Mouse (Mus musculus): ENCODE results near the gene Eif3d. TPM values are rescaled to one million over a fixed set of nuclear protein-coding genes. Genes with fewer than 3 reads are reported as not detected.

Gene Eif3d
- total RNA-seq, 2 experiments from 2014 or later = 101 to 102 TPM

GRCm38 (mm10) chr15:77949061-77949460, 21.6 kb downstream of the Eif3d start:
- no peak overlapping the region for H3K27ac ChIP-seq
- intact Hi-C loops (cut with DNase I) = no loop called here
- DNase-seq (ENCODE audit: extremely low spot score in 1 of 2, low spot score in 2 of 2) = no peak
- no peak overlapping the region for H3K4me3 ChIP-seq
- TF ChIP-seq CTCF (IDR thresholded peaks at IDR 0.05) = no peak

- no peak for TF ChIP-seq CTCF (IDR thresholded peaks at IDR 0.05)
- no peak for DNase-seq (ENCODE audit: extremely low spot score in 1 of 2, low spot score in 2 of 2)
Observed at GRCm38 (mm10) chr15:77945711-77946110, 24.9 kb downstream of the Eif3d start.

GRCm38 (mm10) chr15:77941563-77941962, 29.1 kb downstream of the Eif3d start:
- no peak for DNase-seq (ENCODE audit: extremely low spot score in 1 of 2, low spot score in 2 of 2)
- intact Hi-C loops (cut with DNase I) = no loop called here
- no peak overlapping the region for H3K4me3 ChIP-seq

More at GRCm38 (mm10) chr15:77945711-77946110, 24.9 kb downstream of the Eif3d start:
- Histone ChIP-seq H3K4me3 (no peak overlapping the region), H3K27ac (no peak overlapping the region)
- intact Hi-C loops (cut with DNase I) = no loop called here

GRCm38 (mm10) chr15:77938516-77938915, 32.1 kb downstream of the Eif3d start:
- no peak overlapping the region for H3K27ac ChIP-seq
- H3K4me3 ChIP-seq = no peak overlapping the region
- intact Hi-C loops (cut with DNase I) = no loop called here
- no peak for DNase-seq (ENCODE audit: extremely low spot score in 1 of 2, low spot score in 2 of 2)
- no peak for TF ChIP-seq CTCF (IDR thresholded peaks at IDR 0.05)

More at GRCm38 (mm10) chr15:77941563-77941962, 29.1 kb downstream of the Eif3d start:
- no peak overlapping the region for H3K27ac ChIP-seq
- TF ChIP-seq CTCF (IDR thresholded peaks at IDR 0.05) = no peak

GRCm38 (mm10) chr15:77935673-77936375, 34.8 kb downstream of the Eif3d start:
- H3K4me3 ChIP-seq = no peak overlapping the region
- H3K27ac ChIP-seq = peak overlapping the region; percentile 79
- no peak for DNase-seq (ENCODE audit: extremely low spot score in 1 of 2, low spot score in 2 of 2)
- intact Hi-C loops (cut with DNase I) = no loop called here
- TF ChIP-seq CTCF (IDR thresholded peaks at IDR 0.05) = no peak

- Histone ChIP-seq H3K4me3 (no peak overlapping the region), H3K27ac (peak overlapping the region; percentile 79)
- intact Hi-C loops (cut with DNase I) = loop anchor here (1.0 to 5.0 kb wide), 2 partner anchors 21 to 237 kb away; partner anchors contain the start of genes Foxred2 and Ift27
- no peak for DNase-seq (ENCODE audit: extremely low spot score in 1 of 2, low spot score in 2 of 2)
- TF ChIP-seq CTCF (IDR thresholded peaks at IDR 0.05) = no peak
Observed at GRCm38 (mm10) chr15:77934968-77935367, 35.6 kb downstream of the Eif3d start.

GRCm38 (mm10) chr15:77934326-77934725, 36.3 kb downstream of the Eif3d start:
- Histone ChIP-seq H3K27ac (peak overlapping the region; percentile 79), H3K4me3 (no peak overlapping the region)
- no peak for TF ChIP-seq CTCF (IDR thresholded peaks at IDR 0.05)
- peak in 1 of 2 experiments; percentile 27 for DNase-seq (ENCODE audit: extremely low spot score in 1 of 2, low spot score in 2 of 2)
- intact Hi-C loops (cut with DNase I) = loop anchor here (1.0 to 5.0 kb wide), 2 partner anchors 22 to 238 kb away; partner anchors contain the start of genes Foxred2 and Ift27

GRCm38 (mm10) chr15:77933770-77934169, 36.8 kb downstream of the Eif3d start:
- intact Hi-C loops (cut with DNase I) = loop anchor here (1.0 to 5.0 kb wide), 2 partner anchors 23 to 239 kb away; partner anchors contain the start of genes Foxred2 and Ift27
- peak; percentile 95 to 100 for DNase-seq (ENCODE audit: extremely low spot score in 1 of 2, low spot score in 2 of 2)
- Histone ChIP-seq H3K4me3 (no peak overlapping the region), H3K27ac (peak overlapping the region; percentile 79)
- TF ChIP-seq CTCF (IDR thresholded peaks at IDR 0.05) = peak; percentile 96

GRCm38 (mm10) chr15:77933222-77933621, 37.4 kb downstream of the Eif3d start:
- intact Hi-C loops (cut with DNase I) = loop anchor here (5.0 kb wide), 1 partner anchor 239 kb away; the partner anchor contains the start of gene Ift27
- no peak for TF ChIP-seq CTCF (IDR thresholded peaks at IDR 0.05)
- Histone ChIP-seq H3K27ac (peak overlapping the region; percentile 79), H3K4me3 (no peak overlapping the region)
- no peak for DNase-seq (ENCODE audit: extremely low spot score in 1 of 2, low spot score in 2 of 2)

GRCm38 (mm10) chr15:77931689-77932016, 39.0 kb downstream of the Eif3d start:
- DNase-seq (ENCODE audit: extremely low spot score in 1 of 2, low spot score in 2 of 2) = no peak
- TF ChIP-seq CTCF (IDR thresholded peaks at IDR 0.05) = no peak
- intact Hi-C loops (cut with DNase I) = loop anchor here (5.0 kb wide), 1 partner anchor 241 kb away; the partner anchor contains the start of gene Ift27
- H3K27ac ChIP-seq = no peak overlapping the region
- no peak overlapping the region for H3K4me3 ChIP-seq

- Histone ChIP-seq H3K27ac (no peak overlapping the region; the same call in 1 of the 2 replicates), H3K4me3 (no peak overlapping the region)
- TF ChIP-seq CTCF (IDR thresholded peaks at IDR 0.05) = no peak
- DNase-seq (ENCODE audit: extremely low spot score in 1 of 2, low spot score in 2 of 2) = no peak
- intact Hi-C loops (cut with DNase I) = loop anchor here (5.0 kb wide), 1 partner anchor 241 kb away; the partner anchor contains the start of gene Ift27
Observed at GRCm38 (mm10) chr15:77930986-77931688, 39.5 kb downstream of the Eif3d start.

- Histone ChIP-seq H3K4me3 (peak overlapping the region; percentile 69), H3K27ac (peak overlapping the region; percentile 98)
- intact Hi-C loops (cut with DNase I) = loop anchor here (5.0 kb wide), 1 partner anchor 242 kb away; the partner anchor contains the start of gene Ift27
- no peak for DNase-seq (ENCODE audit: extremely low spot score in 1 of 2, low spot score in 2 of 2)
- TF ChIP-seq CTCF (IDR thresholded peaks at IDR 0.05) = no peak
Observed at GRCm38 (mm10) chr15:77929804-77930203, 40.8 kb downstream of the Eif3d start.

Measured in left cerebral cortex, adult 2 months (tissue).